Mouse (Mus musculus) erythroblast, embryonic 14.5 days (primary cell): ENCODE measurements around the gene Svep1. TPM values are rescaled to one million over a fixed set of nuclear protein-coding genes. Genes with fewer than 3 reads are reported as not detected.

Experiments used
- H3K27me3 ChIP-seq: 2 replicates; pipeline ENCODE4 v1.6.1; 2012; ENCODE audit warnings: inconsistent platforms; ENCODE audit not compliant: control insufficient read depth
- H3K36me3 ChIP-seq: 2 replicates; pipeline ENCODE4 v1.6.1; 2012; ENCODE audit warnings: mild to moderate bottlenecking, inconsistent platforms; ENCODE audit not compliant: control insufficient read depth
- H3K4me1 ChIP-seq: 2 replicates; pipeline ENCODE4 v1.6.1; 2012; ENCODE audit warnings: inconsistent platforms; ENCODE audit not compliant: control insufficient read depth
- H3K4me3 ChIP-seq: replicated peaks from 2 replicates; pipeline ENCODE3; 2012; ENCODE audit warnings: moderate library complexity, mild to moderate bottlenecking, inconsistent platforms
- H3K9me3 ChIP-seq: 2 replicates; pipeline ENCODE4 v1.6.1; 2012; ENCODE audit warnings: low read length, inconsistent platforms, mixed read lengths; ENCODE audit not compliant: control insufficient read depth
- GATA1 ChIP-seq: IDR thresholded peaks from 2 replicates; pipeline ENCODE4 v1.6.1; 2012; ENCODE audit warnings: low read length, inconsistent platforms, mixed read lengths
- TAL1 ChIP-seq: IDR thresholded peaks from 3 replicates; pipeline ENCODE4 v1.6.1; 2012; ENCODE audit warnings: low read length, inconsistent platforms, mixed read lengths
- polyA plus RNA-seq: library from polyadenylated mRNA; stranded (reverse); fragments of >175 nt; gene quantifications from 2 replicates; pipeline ENCODE4 v1.2.3, GENCODE M21; 2012

Svep1 gene
- polyA plus RNA-seq, 1 experiment = under 0.01 TPM

GRCm38 (mm10) chr4:58077536-58077935 lies 129.1 kb downstream of the Svep1 start:
- no peaks in the 10 kb centered on the region for H3K27me3 ChIP-seq
- TF ChIP-seq GATA1 = no peak
- no peak for TF ChIP-seq TAL1
- no peaks in the 10 kb centered on the region for H3K36me3 ChIP-seq
- no peak overlapping the region for H3K4me3 ChIP-seq
- H3K4me1 ChIP-seq = no peaks in the 10 kb centered on the region
- no peaks in the 10 kb centered on the region for H3K9me3 ChIP-seq

DNA sequence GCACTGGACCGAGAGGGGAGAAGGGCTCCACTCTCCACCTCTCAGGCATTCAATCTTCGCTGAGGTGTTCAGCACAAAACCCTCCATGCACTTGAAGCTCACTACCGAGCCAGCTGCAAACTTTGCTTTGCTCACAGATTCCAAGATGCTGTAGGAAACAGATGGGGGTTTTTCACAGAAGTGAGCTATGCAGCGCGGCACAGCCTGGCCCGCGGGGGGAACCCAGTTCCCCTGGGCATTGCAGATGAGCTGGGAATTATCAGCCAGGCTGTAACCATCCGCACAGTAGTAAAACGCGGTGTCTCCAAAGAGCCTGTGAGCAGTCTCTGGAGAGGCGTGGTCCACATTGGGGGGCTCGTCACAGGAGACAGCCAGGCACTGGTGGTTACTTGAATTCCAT lies 133.8 kb downstream of the Svep1 start:
- no peaks in the 10 kb centered on the region for H3K4me1 ChIP-seq
- no peak for TF ChIP-seq GATA1
- no peak for TF ChIP-seq TAL1
- H3K27me3 ChIP-seq = no peaks in the 10 kb centered on the region
- peaks cover 21% of the 10 kb centered on the region for H3K9me3 ChIP-seq
- no peaks in the 10 kb centered on the region for H3K36me3 ChIP-seq
- no peak overlapping the region for H3K4me3 ChIP-seq

DNA sequence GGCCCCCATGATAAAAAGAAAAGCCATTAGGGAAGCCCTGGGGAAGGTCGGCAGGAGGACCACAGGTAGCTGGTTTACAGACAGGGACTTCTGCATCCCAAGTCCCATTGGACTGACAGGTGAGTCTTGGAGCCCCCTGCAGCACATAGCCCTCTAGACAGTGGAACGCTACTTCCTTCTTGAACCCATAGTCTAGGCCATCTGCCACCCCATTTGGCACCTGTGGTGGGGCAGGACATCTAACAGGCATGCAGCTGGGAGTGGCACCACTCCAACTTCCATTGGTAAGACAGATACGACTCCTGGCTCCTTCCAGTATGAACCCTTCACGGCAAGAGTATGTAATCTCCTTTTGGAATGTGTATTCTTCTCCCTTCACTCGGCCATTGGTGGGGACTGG lies 137.8 kb downstream of the Svep1 start:
- Histone ChIP-seq H3K36me3 (no peaks in the 10 kb centered on the region), H3K4me1 (no peaks in the 10 kb centered on the region), H3K4me3 (no peak overlapping the region), H3K9me3 (peaks cover 21% of the 10 kb centered on the region), H3K27me3 (no peaks in the 10 kb centered on the region)
- TF ChIP-seq GATA1 (no peak), TAL1 (no peak)

DNA sequence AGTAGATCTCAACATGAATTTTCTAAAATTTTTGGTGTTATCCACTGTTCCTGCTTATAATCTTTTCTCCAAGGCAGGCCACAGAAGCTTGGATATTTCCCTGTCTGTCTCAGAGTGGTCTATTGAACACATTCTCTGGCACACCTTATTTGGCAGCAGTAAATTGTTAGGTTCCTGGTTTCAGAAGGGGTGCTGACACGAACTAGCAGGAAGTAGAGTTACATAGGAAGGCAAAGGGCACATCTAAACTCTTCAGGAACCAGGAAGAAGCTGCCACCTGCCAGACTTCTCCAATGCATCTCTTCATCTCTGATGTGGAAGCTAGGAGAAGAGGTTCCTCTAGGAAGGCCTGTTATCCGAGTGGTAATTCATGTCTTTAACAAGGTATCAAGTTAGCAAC lies 141.9 kb downstream of the Svep1 start:
- Histone ChIP-seq H3K9me3 (peaks cover 10% of the 10 kb centered on the region), H3K36me3 (no peaks in the 10 kb centered on the region), H3K4me3 (no peak overlapping the region), H3K4me1 (no peaks in the 10 kb centered on the region), H3K27me3 (no peaks in the 10 kb centered on the region)
- TF ChIP-seq GATA1 (no peak), TAL1 (no peak)

DNA sequence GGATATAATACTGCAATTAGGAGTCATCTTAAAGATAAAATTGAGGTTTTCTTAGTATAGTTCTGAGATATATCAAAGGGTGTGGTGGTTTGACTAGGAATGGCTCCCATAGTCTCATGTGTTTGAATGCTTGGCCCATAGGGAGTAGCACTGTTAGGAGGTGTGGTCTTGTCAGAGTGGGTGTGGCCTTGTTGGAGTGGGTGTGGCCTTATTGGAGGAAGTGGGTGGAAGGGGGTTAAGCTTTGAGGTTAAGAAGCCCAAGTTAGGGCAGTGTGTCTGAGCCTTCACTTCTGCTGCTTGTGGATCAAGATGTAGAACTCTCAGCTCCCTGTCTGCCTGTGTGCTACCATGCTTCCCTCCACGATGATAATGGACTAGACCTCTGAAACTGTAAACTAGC lies 143.7 kb downstream of the Svep1 start:
- no peaks in the 10 kb centered on the region for H3K9me3 ChIP-seq
- TF ChIP-seq GATA1 (no peak), TAL1 (no peak)
- no peaks in the 10 kb centered on the region for H3K4me1 ChIP-seq
- H3K36me3 ChIP-seq = no peaks in the 10 kb centered on the region
- H3K4me3 ChIP-seq = no peak overlapping the region
- H3K27me3 ChIP-seq = no peaks in the 10 kb centered on the region

DNA sequence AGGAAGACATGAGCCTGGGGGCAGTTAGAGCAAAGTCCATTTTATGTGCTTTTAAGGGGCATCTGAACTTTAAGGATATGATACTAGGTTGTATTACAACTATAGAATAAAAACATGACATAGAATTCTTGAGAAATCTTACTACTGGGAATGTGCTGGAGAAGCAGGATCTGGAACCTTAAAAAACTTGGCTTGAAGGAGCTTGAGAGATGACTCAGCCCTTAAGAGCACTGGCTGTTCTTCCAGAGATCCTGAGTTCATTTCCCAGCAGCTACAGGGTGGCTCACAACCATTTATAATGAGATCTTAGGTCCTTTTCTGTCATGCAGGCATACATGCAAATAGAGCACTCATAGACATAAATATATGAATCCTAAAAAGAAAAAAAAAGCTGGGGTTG lies 151.0 kb downstream of the Svep1 start:
- Histone ChIP-seq H3K36me3 (no peaks in the 10 kb centered on the region), H3K4me1 (no peaks in the 10 kb centered on the region), H3K4me3 (no peak overlapping the region), H3K9me3 (no peaks in the 10 kb centered on the region), H3K27me3 (no peaks in the 10 kb centered on the region)
- TF ChIP-seq GATA1 (no peak), TAL1 (no peak)

- H3K27me3 ChIP-seq = no peaks in the 10 kb centered on the region
- no peak overlapping the region for H3K4me3 ChIP-seq
- no peaks in the 10 kb centered on the region for H3K9me3 ChIP-seq
- no peaks in the 10 kb centered on the region for H3K4me1 ChIP-seq
- H3K36me3 ChIP-seq = no peaks in the 10 kb centered on the region
- no peak for TF ChIP-seq TAL1
These were observed 152.2 kb downstream of the Svep1 start for GRCm38 (mm10) chr4:58054441-58054840.

GRCm38 (mm10) chr4:58050746-58051145 lies 155.9 kb downstream of the Svep1 start:
- H3K9me3 ChIP-seq = no peaks in the 10 kb centered on the region
- H3K4me3 ChIP-seq = no peak overlapping the region

GRCm38 (mm10) chr4:58050276-58050675 lies 156.4 kb downstream of the Svep1 start:
- Histone ChIP-seq H3K36me3 (no peaks in the 10 kb centered on the region), H3K4me3 (no peak overlapping the region), H3K27me3 (no peaks in the 10 kb centered on the region), H3K9me3 (no peaks in the 10 kb centered on the region), H3K4me1 (no peaks in the 10 kb centered on the region)
- TF ChIP-seq TAL1 (no peak), GATA1 (no peak)

More at GRCm38 (mm10) chr4:58050746-58051145, 155.9 kb downstream of the Svep1 start:
- TF ChIP-seq TAL1 (no peak), GATA1 (no peak)
- Histone ChIP-seq H3K4me1 (no peaks in the 10 kb centered on the region), H3K36me3 (no peaks in the 10 kb centered on the region), H3K27me3 (no peaks in the 10 kb centered on the region)

- Histone ChIP-seq H3K36me3 (no peaks in the 10 kb centered on the region), H3K4me3 (no peak overlapping the region), H3K27me3 (no peaks in the 10 kb centered on the region), H3K4me1 (no peaks in the 10 kb centered on the region), H3K9me3 (no peaks in the 10 kb centered on the region)
- TF ChIP-seq TAL1 = no peak
- no peak for TF ChIP-seq GATA1
These were observed 161.8 kb downstream of the Svep1 start for GRCm38 (mm10) chr4:58044833-58045232.
